Mouse (Mus musculus) cerebellum, adult (tissue): Measurements from ENCODE around the gene Ren1.

ENCODE experiments used
- ATAC-seq: cut with Nextera tagmentation; 2 replicates; pipeline ENCODE4 v1.9.2; 2017; ENCODE audit warnings: mild to moderate bottlenecking, moderate library complexity, mixed read lengths; ENCODE audit not compliant: insufficient number of reproducible peaks, low FRiP score, low TSS enrichment

Gene Ren1

DNA sequence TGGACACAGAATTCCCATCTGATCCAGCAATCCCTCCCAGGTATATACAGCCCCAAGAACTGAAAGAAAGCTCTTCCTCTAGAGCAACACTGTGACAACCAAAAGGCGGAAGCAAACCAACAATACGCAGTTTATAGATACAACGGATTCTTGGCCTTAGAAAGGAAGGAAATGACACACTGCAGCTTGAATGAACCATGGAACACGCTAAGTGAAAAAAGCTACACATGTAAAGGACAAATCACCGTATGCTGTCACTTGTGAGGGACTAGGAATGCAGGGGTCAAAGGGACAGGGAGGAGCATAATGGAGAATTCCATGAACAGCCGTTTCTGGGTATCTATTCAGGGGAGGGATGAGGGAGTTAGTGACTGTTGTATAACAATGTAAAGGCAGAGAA, 57.1 kb downstream of the Ren1 start:
- no peak for ATAC-seq

- no peak for ATAC-seq
Measured at GRCm38 (mm10) chr1:133408321-133408720, 58.0 kb downstream of the Ren1 start.

GRCm38 (mm10) chr1:133408880-133409516, 58.7 kb downstream of the Ren1 start:
- ATAC-seq = no peak

GRCm38 (mm10) chr1:133409786-133410185, 59.5 kb downstream of the Ren1 start:
- no peak for ATAC-seq
